Mouse (Mus musculus) limb, embryonic 13.5 days (tissue): ENCODE measurements around the gene Tubb2b. TPM values are rescaled to one million over a fixed set of nuclear protein-coding genes. Genes with fewer than 3 reads are reported as not detected.

ENCODE experiments used
- ATAC-seq: fragments of 200-750 bp; cut with Nextera tagmentation; 2 replicates; pipeline ENCODE4 v1.8.0; 2017; ENCODE audit warnings: low read depth, moderate number of reproducible peaks, moderate TSS enrichment; ENCODE audit not compliant: low FRiP score
- H3K27ac ChIP-seq: fragments of 300-500 bp; sonication (generic); 2 replicates; pipeline ENCODE4 v1.5.1; 2015; ENCODE audit warnings: inconsistent platforms, mild to moderate bottlenecking, moderate library complexity
- H3K27me3 ChIP-seq: fragments of 300-500 bp; sonication (generic); 2 replicates; pipeline ENCODE4 v1.6.1; 2015; ENCODE audit warnings: mild to moderate bottlenecking, inconsistent platforms
- H3K36me3 ChIP-seq: fragments of 300-500 bp; sonication (generic); 2 replicates; pipeline ENCODE4 v1.6.1; 2015; ENCODE audit warnings: inconsistent platforms, mild to moderate bottlenecking, moderate library complexity
- H3K4me1 ChIP-seq: fragments of 300-500 bp; sonication (generic); 2 replicates; pipeline ENCODE4 v1.6.1; 2015; ENCODE audit warnings: inconsistent platforms
- H3K4me2 ChIP-seq: fragments of 300-500 bp; sonication (generic); replicated peaks from 2 replicates; pipeline ENCODE4 v1.6.1; 2015; ENCODE audit warnings: inconsistent platforms, mild to moderate bottlenecking, moderate library complexity
- H3K4me3 ChIP-seq: fragments of 300-500 bp; sonication (generic); 2 replicates; pipeline ENCODE4 v1.5.1; 2015; ENCODE audit warnings: moderate library complexity, mild to moderate bottlenecking, inconsistent platforms
- H3K9ac ChIP-seq: fragments of 300-500 bp; sonication (generic); 2 replicates; pipeline ENCODE4 v1.6.1; 2015; ENCODE audit warnings: mild to moderate bottlenecking, inconsistent platforms
- H3K9me3 ChIP-seq: fragments of 300-500 bp; sonication (generic); 2 replicates; pipeline ENCODE4 v1.6.1; 2016; ENCODE audit warnings: inconsistent platforms
- WGBS: fragments of 180-500 bp; shearing (Covaris S2); methylation state at CpG from one replicate; pipeline ENCODE4 v1.1.7; 2015; 5-methylcytosine and 5-hydroxymethylcytosine counted together
- polyA plus RNA-seq: library from polyadenylated mRNA; unstranded; fragments of >200 nt; fragmentation: Nextera tagmentation; extraction: Ambion mirVana; gene quantifications from 2 replicates; pipeline ENCODE4 v1.2.1, GENCODE M21; 2015

The Tubb2b gene
- 40.1 and 42.0 TPM in 2 replicates for polyA plus RNA-seq

GRCm38 (mm10) chr13:34130226-34130731, at the start of gene Tubb2b:
Gene Tubb2b, minus strand, starts transcription at chr13:34130466.
- Histone ChIP-seq H3K9ac (peak within 1 kb of the TSS; percentile 71), H3K4me3 (peak within 1 kb of the TSS; percentile 69), H3K36me3 (peaks cover 9% of the 10 kb centered on the region; the same call in 1 of the 2 replicates), H3K27me3 (peaks cover 12% of the 10 kb centered on the region; the same call in 1 of the 2 replicates), H3K27ac (peak within 1 kb of the TSS; percentile 81), H3K4me1 (peaks cover 55% of the 10 kb centered on the region), H3K4me2 (peak within 1 kb of the TSS; percentile 80), H3K9me3 (no peaks in the 10 kb centered on the region)
- under 1% methylated on average over 26 of the region's 26 CpGs for WGBS
- peak; percentile 94 for ATAC-seq

DNA sequence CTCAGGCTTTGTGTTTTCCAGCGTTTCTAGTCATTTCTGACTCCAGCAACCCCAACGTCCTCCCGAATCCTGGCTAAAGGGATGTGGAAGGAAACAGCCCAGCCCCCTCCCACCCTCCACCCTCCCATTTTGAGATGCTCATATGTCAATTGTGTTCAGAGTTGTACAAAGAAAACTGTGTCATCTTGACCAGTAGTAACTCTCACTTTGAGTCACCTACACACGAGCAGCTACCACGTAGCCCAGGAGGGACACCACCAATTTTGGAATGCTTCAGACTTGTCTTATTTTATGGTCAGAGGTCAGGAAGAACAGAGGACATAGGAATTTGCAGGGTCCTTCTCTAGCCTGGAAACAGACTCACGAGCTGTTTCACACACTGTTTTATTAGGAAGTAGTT, 43.8 kb upstream of the Tubb2b start:
- Histone ChIP-seq H3K4me2 (no peak overlapping the region), H3K27me3 (no peaks in the 10 kb centered on the region), H3K36me3 (peaks cover 12% of the 10 kb centered on the region), H3K9me3 (no peaks in the 10 kb centered on the region), H3K4me1 (no peaks in the 10 kb centered on the region), H3K27ac (no peak overlapping the region), H3K4me3 (no peak overlapping the region), H3K9ac (no peak overlapping the region)
- no peak for ATAC-seq
- 86% methylated on average over 6 of the region's 6 CpGs for WGBS

DNA sequence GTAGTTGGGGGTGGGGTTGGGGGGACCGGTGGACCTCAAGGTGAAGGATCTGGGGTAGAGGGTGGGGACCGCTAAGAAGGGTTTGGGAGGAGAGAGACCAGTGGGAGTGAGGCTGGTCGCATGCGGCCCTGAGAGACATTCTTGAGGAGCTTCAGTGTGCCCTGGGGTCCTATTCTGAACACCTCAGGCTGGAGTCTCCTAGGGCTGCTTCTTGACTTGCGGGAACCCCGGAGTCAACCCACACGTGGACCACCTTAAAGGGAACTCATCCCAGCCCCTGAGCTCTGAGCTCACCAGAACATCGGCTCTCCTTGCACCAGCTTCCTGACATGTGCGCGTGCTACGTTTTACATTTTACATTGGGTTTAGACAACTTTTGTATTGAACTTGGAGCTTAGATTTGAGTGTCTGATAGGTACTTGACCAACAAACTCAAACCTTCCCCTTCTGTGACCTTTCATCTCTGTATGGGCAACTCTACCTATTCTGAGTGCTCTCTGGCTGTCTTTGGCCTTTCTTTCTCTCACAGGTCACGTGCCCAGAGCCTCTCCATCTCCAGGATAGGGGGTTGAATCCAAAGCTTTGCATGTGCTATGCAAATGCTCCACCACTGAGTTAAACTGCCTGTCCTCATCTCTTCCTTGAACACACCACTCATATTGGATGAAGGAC, 33.2 kb upstream of the Tubb2b start:
- H3K4me2 ChIP-seq = peak overlapping the region; percentile 71
- no peak for ATAC-seq
- H3K36me3 ChIP-seq = peaks cover 11% of the 10 kb centered on the region
- 37% methylated on average over 12 of the region's 12 CpGs for WGBS
- H3K27me3 ChIP-seq = no peaks in the 10 kb centered on the region
- peak overlapping the region; percentile 66 for H3K9ac ChIP-seq
- peak overlapping the region; percentile 90 for H3K27ac ChIP-seq
- H3K4me1 ChIP-seq = peaks cover 19% of the 10 kb centered on the region
- peak overlapping the region; percentile 56 for H3K4me3 ChIP-seq
- peaks cover 6% of the 10 kb centered on the region; the same call in 1 of the 2 replicates for H3K9me3 ChIP-seq

GRCm38 (mm10) chr13:34162491-34163303, 32.4 kb upstream of the Tubb2b start, which contains the start of gene Psmg4:
Gene Psmg4, plus strand, starts transcription at chr13:34162964.
- H3K27me3 ChIP-seq = no peaks in the 10 kb centered on the region
- H3K4me3 ChIP-seq = peak within 1 kb of the TSS; percentile 56
- peak within 1 kb of the TSS; percentile 66 for H3K9ac ChIP-seq
- peaks cover 11% of the 10 kb centered on the region for H3K36me3 ChIP-seq
- peak; percentile 97 for ATAC-seq
- peak within 1 kb of the TSS; percentile 90 for H3K27ac ChIP-seq
- H3K4me1 ChIP-seq = peaks cover 19% of the 10 kb centered on the region
- peak within 1 kb of the TSS; percentile 71 for H3K4me2 ChIP-seq
- 2% methylated on average over 44 of the region's 44 CpGs for WGBS
- H3K9me3 ChIP-seq = peaks cover 6% of the 10 kb centered on the region; the same call in 1 of the 2 replicates

- Histone ChIP-seq H3K27me3 (no peaks in the 10 kb centered on the region), H3K9ac (no peak overlapping the region), H3K4me1 (peaks cover 26% of the 10 kb centered on the region), H3K9me3 (no peaks in the 10 kb centered on the region), H3K36me3 (no peaks in the 10 kb centered on the region), H3K4me3 (no peak overlapping the region), H3K4me2 (no peak overlapping the region), H3K27ac (no peak overlapping the region)
- WGBS = 71% methylated on average over 1 of the region's 1 CpGs
- ATAC-seq = no peak
Measured at GRCm38 (mm10) chr13:34159926-34160325, 29.7 kb upstream of the Tubb2b start.

GRCm38 (mm10) chr13:34157596-34158157, 27.4 kb upstream of the Tubb2b start:
- Histone ChIP-seq H3K36me3 (no peaks in the 10 kb centered on the region), H3K4me2 (no peak overlapping the region), H3K9ac (no peak overlapping the region), H3K27ac (no peak overlapping the region), H3K4me3 (no peak overlapping the region), H3K9me3 (no peaks in the 10 kb centered on the region), H3K4me1 (peaks cover 32% of the 10 kb centered on the region), H3K27me3 (no peaks in the 10 kb centered on the region)
- WGBS = 87% methylated on average over 3 of the region's 3 CpGs
- no peak for ATAC-seq

DNA sequence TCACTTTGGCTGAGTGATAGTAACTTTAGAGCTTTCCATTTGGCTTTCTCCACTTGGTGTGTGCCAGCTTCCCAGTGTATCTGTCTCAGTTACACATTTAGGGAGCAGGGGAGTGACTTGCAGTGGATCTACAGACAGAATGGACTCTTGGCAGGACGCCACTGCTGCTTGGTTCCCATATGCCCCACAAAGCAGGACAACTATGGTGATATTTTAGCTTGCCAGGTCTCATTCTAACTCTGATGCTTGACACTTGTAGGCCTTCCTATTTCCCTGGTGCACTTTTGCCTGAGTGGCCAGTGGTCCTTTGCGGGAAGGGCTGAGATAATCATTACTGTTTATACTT, 26.5 kb upstream of the Tubb2b start:
- peak overlapping the region; percentile 61; the same call in 1 of the 2 replicates for H3K27ac ChIP-seq
- H3K9ac ChIP-seq = no peak overlapping the region
- H3K36me3 ChIP-seq = no peaks in the 10 kb centered on the region
- ATAC-seq = 0 out of 2 replicates have a peak, but pooled peaks have one; percentile 3
- H3K4me1 ChIP-seq = peaks cover 24% of the 10 kb centered on the region
- 71% methylated on average over 2 of the region's 2 CpGs for whole genome bisulfite sequencing
- H3K4me2 ChIP-seq = no peak overlapping the region
- no peak overlapping the region for H3K4me3 ChIP-seq
- H3K9me3 ChIP-seq = no peaks in the 10 kb centered on the region
- H3K27me3 ChIP-seq = no peaks in the 10 kb centered on the region

DNA sequence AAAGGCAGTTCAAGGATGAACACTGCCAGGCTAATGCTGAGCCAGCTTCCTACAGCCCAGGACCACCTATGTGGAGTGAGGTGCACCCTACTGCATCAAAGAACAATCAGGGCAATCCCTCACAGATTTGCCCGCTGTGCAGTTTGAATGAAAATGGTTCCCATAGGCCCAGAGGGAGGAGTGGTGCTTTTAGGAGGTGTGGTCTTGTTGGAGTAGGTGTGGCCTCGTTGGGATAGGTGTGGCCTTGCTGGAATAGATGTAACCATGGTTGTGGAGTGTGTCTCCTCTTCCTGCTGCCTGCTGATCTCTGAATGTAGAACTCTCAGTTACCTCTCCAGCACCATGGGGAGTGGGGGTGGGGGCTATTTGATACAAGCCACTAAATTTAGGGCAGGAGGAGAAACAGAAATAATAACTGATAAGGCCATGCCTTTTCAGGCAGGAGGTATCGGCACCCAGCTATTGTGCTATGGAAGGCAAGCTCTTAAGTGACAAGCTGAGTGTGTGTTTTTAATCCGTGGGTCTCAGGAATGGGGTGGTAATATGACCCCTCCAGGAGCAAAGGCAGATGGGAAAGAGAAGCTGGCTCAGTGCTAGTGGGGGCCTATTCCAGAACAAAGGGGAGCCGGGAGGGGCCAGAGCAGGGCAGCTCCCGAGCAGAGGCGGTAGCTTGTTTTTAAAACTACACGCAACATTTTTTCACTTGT, 26.0 kb upstream of the Tubb2b start:
- H3K27ac ChIP-seq = peak overlapping the region; percentile 61; the same call in 1 of the 2 replicates
- H3K27me3 ChIP-seq = no peaks in the 10 kb centered on the region
- no peak overlapping the region for H3K4me2 ChIP-seq
- peaks cover 23% of the 10 kb centered on the region for H3K4me1 ChIP-seq
- no peaks in the 10 kb centered on the region for H3K9me3 ChIP-seq
- H3K36me3 ChIP-seq = no peaks in the 10 kb centered on the region
- WGBS = 57% methylated on average over 8 of the region's 8 CpGs
- peak; percentile 65 for ATAC-seq
- no peak overlapping the region for H3K4me3 ChIP-seq
- no peak overlapping the region for H3K9ac ChIP-seq

DNA sequence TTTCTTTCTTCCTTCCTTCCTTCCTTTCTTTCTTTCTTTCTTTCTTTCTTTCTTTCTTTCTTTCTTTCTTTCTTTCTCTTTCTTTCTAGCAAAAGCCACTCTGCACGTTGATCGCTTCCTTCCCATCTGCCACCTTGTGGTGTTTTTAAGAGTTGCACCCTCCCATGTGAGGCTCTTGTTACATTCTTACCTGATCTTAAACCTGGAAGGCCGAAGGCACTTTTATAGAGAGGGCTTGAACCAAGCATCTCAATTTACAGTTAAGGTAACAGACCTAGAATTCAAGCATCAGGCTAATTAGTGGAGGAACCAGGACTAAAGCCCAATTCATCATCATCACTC, 24.6 kb upstream of the Tubb2b start:
- H3K36me3 ChIP-seq = no peaks in the 10 kb centered on the region
- H3K9me3 ChIP-seq = no peaks in the 10 kb centered on the region
- no peak overlapping the region for H3K27ac ChIP-seq
- WGBS = 22% methylated on average over 3 of the region's 3 CpGs
- H3K9ac ChIP-seq = no peak overlapping the region
- H3K4me1 ChIP-seq = peaks cover 32% of the 10 kb centered on the region
- ATAC-seq = no peak
- 0 out of 2 replicates have a peak overlapping the region, but pooled peaks have one; percentile 13 for H3K4me3 ChIP-seq
- peak overlapping the region; percentile 38 for H3K4me2 ChIP-seq
- no peaks in the 10 kb centered on the region for H3K27me3 ChIP-seq

GRCm38 (mm10) chr13:34154217-34154930, 24.1 kb upstream of the Tubb2b start:
- WGBS = 57% methylated on average over 13 of the region's 13 CpGs
- Histone ChIP-seq H3K27ac (no peak overlapping the region), H3K4me2 (peak overlapping the region; percentile 38), H3K9me3 (no peaks in the 10 kb centered on the region), H3K9ac (no peak overlapping the region), H3K36me3 (no peaks in the 10 kb centered on the region), H3K27me3 (no peaks in the 10 kb centered on the region), H3K4me1 (peaks cover 38% of the 10 kb centered on the region), H3K4me3 (0 out of 2 replicates have a peak overlapping the region, but pooled peaks have one; percentile 13)
- no peak for ATAC-seq
